Comparison of ENCODE assay signal across 29 mouse cellular contexts in genomic region chr11:5412644-5413190, GRCm38 (mm10). TPM values are rescaled to one million over a fixed set of nuclear protein-coding genes. Genes with fewer than 3 reads are reported as not detected.
DNase-seq lines count a peak whose midpoint lies in the region; ATAC-seq and TF ChIP-seq lines count a peak whose summit lies in the region.
"Had no signal": no experiment of that assay in that cellular context is flagged by ENCODE, and none has a peak within 500 bp of the region (broad histone marks: within the 10 kb centered on the region; RNA-seq: fewer than 3 reads in every experiment).

No protein-coding gene starts in this region.

- peak overlapping the region; percentile 72; the same call in 1 of the 2 replicates for H3K27ac ChIP-seq in kidney, adult 2 months (ENCODE audit: insufficient read depth, low read depth, low read length)
- peak overlapping the region; percentile 26; the same call in 1 of the 2 replicates for H3K27ac ChIP-seq in liver, embryonic 16.5 days (ENCODE audit: low read length)
- no peak overlapping the region for H3K27ac ChIP-seq in liver, embryonic 12.5 days
- H3K27ac ChIP-seq in kidney, embryonic 16.5 days (ENCODE audit: low read length) = peak overlapping the region; percentile 67
- no peak overlapping the region for H3K27ac ChIP-seq in left cerebral cortex, adult 2 months
- H3K27ac ChIP-seq: embryonic facial prominence, embryonic 15.5 days; forebrain, embryonic 13.5 days; heart, embryonic 10.5 days; heart, embryonic 15.5 days; hindbrain, embryonic 12.5 days; hindbrain, postnatal 0 days; intestine, embryonic 15.5 days; neural tube, embryonic 12.5 days had no signal

- WGBS in kidney, adult 2 months = 37% methylated on average over 2 of the region's 2 CpGs
- 48% methylated on average over 2 of the region's 2 CpGs for WGBS in liver, embryonic 16.5 days (ENCODE audit: insufficient replicate concordance)
- 54% methylated on average over 2 of the region's 2 CpGs for WGBS in liver, embryonic 12.5 days (ENCODE audit: insufficient replicate concordance)
- 65% methylated on average over 2 of the region's 2 CpGs for WGBS in kidney, embryonic 16.5 days

- no peaks in the 10 kb centered on the region for H3K9me3 ChIP-seq in liver, embryonic 16.5 days (replicated peaks; ENCODE audit: control insufficient read depth, low read length)
- H3K9me3 ChIP-seq in liver, embryonic 12.5 days (replicated peaks) = no peaks in the 10 kb centered on the region
- H3K9me3 ChIP-seq in kidney, embryonic 16.5 days (ENCODE audit: low read length) = no peaks in the 10 kb centered on the region
- H3K9me3 ChIP-seq: embryonic facial prominence, embryonic 10.5 days; embryonic facial prominence, embryonic 15.5 days; forebrain, embryonic 13.5 days; heart, embryonic 10.5 days; heart, embryonic 15.5 days; hindbrain, embryonic 12.5 days; intestine, embryonic 15.5 days; liver, embryonic 13.5 days; midbrain, embryonic 12.5 days; neural tube, embryonic 12.5 days had no signal

- TF ChIP-seq POLR2A in kidney, adult 2 months (IDR thresholded peaks at IDR 0.05; ENCODE audit: low read depth, low read length) = no peak

- no peak overlapping the region for H3K4me3 ChIP-seq in kidney, adult 2 months (ENCODE audit: insufficient read depth, low read depth, low read length)
- H3K4me3 ChIP-seq in liver, embryonic 16.5 days (ENCODE audit: low read depth, low read length) = no peak overlapping the region
- H3K4me3 ChIP-seq in liver, embryonic 12.5 days = no peak overlapping the region
- no peak overlapping the region for H3K4me3 ChIP-seq in kidney, embryonic 16.5 days (ENCODE audit: low read length)
- no peak overlapping the region for H3K4me3 ChIP-seq in left cerebral cortex, adult 2 months
- H3K4me3 ChIP-seq: embryonic facial prominence, embryonic 10.5 days; embryonic facial prominence, embryonic 15.5 days; forebrain, embryonic 13.5 days; heart, embryonic 10.5 days; heart, embryonic 15.5 days; hindbrain, embryonic 12.5 days; intestine, embryonic 15.5 days; liver, embryonic 13.5 days; midbrain, embryonic 12.5 days; myocyte; neural tube, embryonic 12.5 days had no signal

- peaks cover 44% of the 10 kb centered on the region for H3K4me1 ChIP-seq in kidney, adult 2 months (ENCODE audit: control insufficient read depth, insufficient read depth, low read length)
- peaks cover 15% of the 10 kb centered on the region for H3K4me1 ChIP-seq in liver, embryonic 16.5 days (ENCODE audit: control insufficient read depth, low read depth, low read length)
- peaks cover 46% of the 10 kb centered on the region for H3K4me1 ChIP-seq in liver, embryonic 12.5 days
- H3K4me1 ChIP-seq in kidney, embryonic 16.5 days (ENCODE audit: insufficient read depth, low read length) = peaks cover 66% of the 10 kb centered on the region

- TF ChIP-seq CTCF in kidney, adult 2 months (conservative IDR thresholded peaks at IDR 0.05; ENCODE audit: insufficient read depth, insufficient read length, low read depth, low read length) = no peak
- TF ChIP-seq CTCF in left cerebral cortex, adult 2 months (IDR thresholded peaks at IDR 0.05) = no peak

- no peaks in the 10 kb centered on the region for H3K36me3 ChIP-seq in kidney, adult 2 months (ENCODE audit: control insufficient read depth, insufficient read depth, low read length)
- H3K36me3 ChIP-seq in liver, embryonic 16.5 days (ENCODE audit: control insufficient read depth, insufficient read depth) = no peaks in the 10 kb centered on the region
- H3K36me3 ChIP-seq in liver, embryonic 12.5 days = no peaks in the 10 kb centered on the region; the same call in 1 of the 2 replicates
- H3K36me3 ChIP-seq in kidney, embryonic 16.5 days (ENCODE audit: insufficient read depth, low read length) = no peaks in the 10 kb centered on the region
- H3K36me3 ChIP-seq: embryonic facial prominence, embryonic 15.5 days; heart, embryonic 10.5 days; heart, embryonic 15.5 days; hindbrain, embryonic 12.5 days; intestine, embryonic 15.5 days; liver, embryonic 13.5 days; midbrain, embryonic 12.5 days; neural tube, embryonic 12.5 days had no signal

- intact Hi-C loops in left cerebral cortex, adult 2 months (cut with DNase I) = no loop called here

- no peak for ATAC-seq in liver, embryonic 16.5 days (ENCODE audit: low read depth)
- ATAC-seq in liver, embryonic 12.5 days = no peak
- ATAC-seq in kidney, embryonic 16.5 days (ENCODE audit: low FRiP score, low TSS enrichment) = no peak
- ATAC-seq: activated CD4-positive, CD25-positive, alpha-beta regulatory T cell, adult 4 months; forebrain, embryonic 13.5 days; hindbrain, postnatal 0 days; intestine, embryonic 15.5 days had no signal

- H3K27me3 ChIP-seq in kidney, adult 2 months (replicated peaks; ENCODE audit: control insufficient read depth, insufficient read depth, low read length) = no peaks in the 10 kb centered on the region
- no peaks in the 10 kb centered on the region for H3K27me3 ChIP-seq in liver, embryonic 16.5 days (ENCODE audit: control insufficient read depth, insufficient read depth, low read depth, low read length)
- no peaks in the 10 kb centered on the region for H3K27me3 ChIP-seq in liver, embryonic 12.5 days (replicated peaks)
- no peaks in the 10 kb centered on the region for H3K27me3 ChIP-seq in kidney, embryonic 16.5 days (ENCODE audit: insufficient read depth, low read length)
- H3K27me3 ChIP-seq: embryonic facial prominence, embryonic 15.5 days; forebrain, embryonic 13.5 days; heart, embryonic 15.5 days; hindbrain, embryonic 12.5 days; intestine, embryonic 15.5 days; liver, embryonic 13.5 days; midbrain, embryonic 12.5 days; neural tube, embryonic 12.5 days had no signal

- peak; percentile 52 for DNase-seq in kidney, adult 2 months
- no peak for DNase-seq in kidney, postnatal 25 days
- peak; percentile 51 for DNase-seq in fat pad, adult 2 months (ENCODE audit: extremely low read depth, low read depth, low spot score)
- DNase-seq in left cerebral cortex, adult 2 months (ENCODE audit: extremely low spot score in 1 of 2, low spot score in 2 of 2) = no peak
- DNase-seq: adrenal gland, adult 8-10 months; B cell, adult 2 months; cerebellum, adult 8-10 months; cerebellum, postnatal 25 days; gastrocnemius, postnatal 14 days; layer of hippocampus, postnatal 36 days; liver, embryonic 13.5 days; right cerebral cortex, adult 18-20 months; spleen, adult 18-20 months; thymus, postnatal 4 days had no signal

- no peak overlapping the region for H3K4me2 ChIP-seq in liver, embryonic 16.5 days (ENCODE audit: low read depth, low read length)
- H3K4me2 ChIP-seq in liver, embryonic 12.5 days = no peak overlapping the region
- no peak overlapping the region for H3K4me2 ChIP-seq in kidney, embryonic 16.5 days (replicated peaks; ENCODE audit: low read depth, low read length)
- H3K4me2 ChIP-seq: embryonic facial prominence, embryonic 15.5 days; forebrain, embryonic 13.5 days; heart, embryonic 15.5 days; hindbrain, embryonic 12.5 days; intestine, embryonic 15.5 days; midbrain, embryonic 12.5 days; neural tube, embryonic 12.5 days had no signal

- H3K9ac ChIP-seq in liver, embryonic 16.5 days (ENCODE audit: low read depth, low read length) = no peak overlapping the region
- H3K9ac ChIP-seq in liver, embryonic 12.5 days = no peak overlapping the region
- H3K9ac ChIP-seq in kidney, embryonic 16.5 days (replicated peaks; ENCODE audit: low read length) = no peak overlapping the region
- H3K9ac ChIP-seq: embryonic facial prominence, embryonic 15.5 days; forebrain, embryonic 13.5 days; heart, embryonic 15.5 days; hindbrain, embryonic 12.5 days; intestine, embryonic 15.5 days; liver, embryonic 13.5 days; midbrain, embryonic 12.5 days; neural tube, embryonic 12.5 days had no signal

RNA-seq across cellular contexts. Expression of gene Znrf3, which starts 31.9 kb away (rescaled TPM):
- 6.2 and 7.7 TPM in 2 replicates for polyA plus RNA-seq in kidney, adult 2 months (2012; rRNA removed)
- 2.9 and 3.1 TPM in 2 replicates for polyA plus RNA-seq in liver, embryonic 16.5 days (2015; fragmentation: Nextera tagmentation; extraction: Ambion mirVana)
- polyA plus RNA-seq in liver, embryonic 12.5 days (2016; fragmentation: Nextera tagmentation; extraction: Ambion mirVana) = 5.0 and 5.4 TPM in 2 replicates
- polyA plus RNA-seq in kidney, embryonic 16.5 days (2015; fragmentation: Nextera tagmentation; extraction: Ambion mirVana) = 16.5 and 18.8 TPM in 2 replicates
- total RNA-seq in left cerebral cortex, adult 2 months (2021) = 10 to 100 TPM; 19.5 to 20.7 TPM

Comparison
In these comparisons a context has a peak if more than half of its experiments do, and no peak if none do; other contexts are left out.
1. DNase-seq: peak in kidney, adult 2 months (single experiment) and fat pad, adult 2 months (single experiment); none in kidney, postnatal 25 days (0 of 2) and left cerebral cortex, adult 2 months (0 of 2).
2. H3K27ac ChIP-seq: peak in kidney, adult 2 months (single experiment), liver, embryonic 16.5 days (single experiment) and kidney, embryonic 16.5 days (single experiment); none in liver, embryonic 12.5 days (single experiment) and left cerebral cortex, adult 2 months (single experiment).